Mouse (Mus musculus): Measurements from ENCODE around the gene Mtln.

- TF ChIP-seq CTCF (conservative IDR thresholded peaks at IDR 0.05; ENCODE audit: low read length) (no peak), POU5F1 (IDR thresholded peaks at IDR 0.05; ENCODE audit: borderline replicate concordance, low read length) (no peak), NANOG (IDR thresholded peaks at IDR 0.05; ENCODE audit: borderline replicate concordance, low read length) (no peak)
Measured at GRCm38 (mm10) chr2:127754113-127754512, 38.2 kb downstream of the Mtln start.

Measured in E14TG2a.4 (cell line).